Mouse (Mus musculus) midbrain, postnatal 0 days (tissue): Measurements from ENCODE around the gene Itga9. TPM values are rescaled to one million over a fixed set of nuclear protein-coding genes. Genes with fewer than 3 reads are reported as not detected.

Experiments used
- ATAC-seq: fragments of 200-750 bp; cut with Nextera tagmentation; 2 replicates; pipeline ENCODE4 v1.8.0; 2017; ENCODE audit warnings: moderate number of reproducible peaks, mild to moderate bottlenecking, moderate TSS enrichment, moderate library complexity; ENCODE audit not compliant: low FRiP score
- DNase-seq: peaks from one replicate; pipeline ENCODE4 v3.0.0-alpha.2; 2015; ENCODE audit warnings: low spot score
- H3K27ac ChIP-seq: fragments of 300-500 bp; sonication (generic); 2 replicates; pipeline ENCODE4 v1.5.1; 2014; ENCODE audit warnings: low read depth, mild to moderate bottlenecking, low read length, mixed read lengths
- H3K27me3 ChIP-seq: fragments of 300-500 bp; sonication (generic); 2 replicates; pipeline ENCODE4 v1.6.1; 2014; ENCODE audit warnings: low read length, control low read depth, mixed read lengths; ENCODE audit not compliant: insufficient read depth
- H3K36me3 ChIP-seq: fragments of 300-500 bp; sonication (generic); 2 replicates; pipeline ENCODE4 v1.6.1; 2014; ENCODE audit warnings: low read length, control low read depth, mixed read lengths; ENCODE audit not compliant: insufficient read depth
- H3K4me1 ChIP-seq: fragments of 300-500 bp; sonication (generic); 2 replicates; pipeline ENCODE4 v1.6.1; 2014; ENCODE audit warnings: mild to moderate bottlenecking, control low read depth, antibody characterized with exemption, low read length, mixed read lengths; ENCODE audit not compliant: insufficient read depth
- H3K4me2 ChIP-seq: fragments of 300-500 bp; sonication (generic); 2 replicates; pipeline ENCODE4 v1.6.1; 2014; ENCODE audit warnings: low read depth, mild to moderate bottlenecking, low read length, mixed read lengths; ENCODE audit not compliant: poor library complexity, severe bottlenecking
- H3K4me3 ChIP-seq: fragments of 300-500 bp; sonication (generic); 2 replicates; pipeline ENCODE4 v1.5.1; 2014; ENCODE audit warnings: low read depth, mild to moderate bottlenecking, low read length, moderate library complexity
- H3K9ac ChIP-seq: fragments of 300-500 bp; sonication (generic); replicated peaks from 2 replicates; pipeline ENCODE4 v1.6.1; 2014; ENCODE audit warnings: mild to moderate bottlenecking, low read length, moderate library complexity, mixed read lengths; ENCODE audit not compliant: poor library complexity, severe bottlenecking
- H3K9me3 ChIP-seq: fragments of 300-500 bp; sonication (generic); 2 replicates; pipeline ENCODE4 v1.6.1; 2016; ENCODE audit warnings: low read length, control low read depth
- CTCF ChIP-seq: IDR thresholded peaks from 2 replicates; pipeline ENCODE4 v1.5.1; 2016; ENCODE audit warnings: antibody characterized with exemption, mild to moderate bottlenecking
- WGBS: fragments of 180-500 bp; shearing (Covaris S2); extraction: QIAGEN DNeasy Blood & Tissue Kit; methylation state at CpG from one replicate; pipeline ENCODE4 v1.1.7; 2014; 5-methylcytosine and 5-hydroxymethylcytosine counted together
- polyA plus RNA-seq: library from polyadenylated mRNA; unstranded; fragments of >200 nt; fragmentation: Nextera tagmentation; extraction: Ambion mirVana; gene quantifications from 2 replicates; pipeline ENCODE4 v1.2.1, GENCODE M21; 2015
- total RNA-seq: library from RNA; depleted of rRNA; stranded (reverse); fragments of >200 nt; gene quantifications from 2 replicates; pipeline ENCODE4 v1.2.3, GENCODE M21; 2014

Itga9 gene
- total and polyA plus RNA-seq, 2 experiments from 2014 or later, result 1.1 to 8.2 TPM

DNA sequence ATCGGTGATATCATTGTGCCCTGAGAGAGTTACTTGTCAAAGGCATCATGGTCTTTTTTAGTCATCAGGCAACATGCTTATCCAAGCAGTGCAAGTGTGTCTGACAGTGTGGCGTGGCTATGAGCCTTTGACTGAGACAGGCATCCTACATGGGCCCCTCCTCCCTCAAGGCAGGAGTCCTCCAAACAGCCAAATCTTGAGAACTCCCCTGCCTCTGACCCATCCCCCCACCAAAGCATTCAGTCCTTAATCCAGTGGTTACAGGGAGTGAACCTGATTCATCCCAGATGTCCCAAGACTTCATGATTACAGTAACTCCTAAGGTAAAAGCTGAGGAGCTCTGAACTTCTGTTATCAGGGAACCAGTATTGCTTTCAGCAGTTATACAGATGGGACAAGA is 188.2 kb downstream of the Itga9 start:
- Histone ChIP-seq H3K9ac (no peak overlapping the region), H3K27me3 (no peaks in the 10 kb centered on the region), H3K4me2 (no peak overlapping the region), H3K36me3 (no peaks in the 10 kb centered on the region), H3K4me1 (peaks cover 7% of the 10 kb centered on the region; the same call in 1 of the 2 replicates), H3K9me3 (no peaks in the 10 kb centered on the region), H3K27ac (no peak overlapping the region), H3K4me3 (no peak overlapping the region)
- no peak for DNase-seq
- ATAC-seq, result no peak
- TF ChIP-seq CTCF, result no peak
- 53% methylated on average over 2 of the region's 2 CpGs for WGBS

DNA sequence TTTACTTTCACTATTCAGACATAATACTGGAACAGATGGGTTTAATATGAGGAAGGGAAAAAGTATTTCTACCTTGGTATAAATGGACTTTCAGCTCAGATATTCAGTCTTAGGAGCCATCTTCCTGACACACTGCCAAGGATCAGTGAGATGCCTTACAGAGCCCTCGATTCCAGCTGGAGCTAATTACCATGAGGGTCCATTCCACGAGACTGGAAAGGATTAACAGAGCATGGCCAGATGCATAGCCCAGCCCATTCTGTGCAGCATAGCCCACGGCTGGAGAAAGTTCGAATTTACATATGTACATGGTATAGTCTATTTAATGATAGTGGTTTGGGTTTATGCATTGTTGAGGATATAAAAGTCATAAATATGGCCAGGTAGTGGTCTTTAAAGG is 188.8 kb downstream of the Itga9 start:
- Histone ChIP-seq H3K4me3 (no peak overlapping the region), H3K27me3 (no peaks in the 10 kb centered on the region), H3K27ac (no peak overlapping the region), H3K4me1 (peaks cover 7% of the 10 kb centered on the region; the same call in 1 of the 2 replicates), H3K36me3 (no peaks in the 10 kb centered on the region), H3K4me2 (no peak overlapping the region), H3K9ac (no peak overlapping the region), H3K9me3 (no peaks in the 10 kb centered on the region)
- TF ChIP-seq CTCF, result no peak
- DNase-seq (no peak), ATAC-seq (no peak)
- WGBS, result 30% methylated on average over 4 of the region's 4 CpGs

DNA sequence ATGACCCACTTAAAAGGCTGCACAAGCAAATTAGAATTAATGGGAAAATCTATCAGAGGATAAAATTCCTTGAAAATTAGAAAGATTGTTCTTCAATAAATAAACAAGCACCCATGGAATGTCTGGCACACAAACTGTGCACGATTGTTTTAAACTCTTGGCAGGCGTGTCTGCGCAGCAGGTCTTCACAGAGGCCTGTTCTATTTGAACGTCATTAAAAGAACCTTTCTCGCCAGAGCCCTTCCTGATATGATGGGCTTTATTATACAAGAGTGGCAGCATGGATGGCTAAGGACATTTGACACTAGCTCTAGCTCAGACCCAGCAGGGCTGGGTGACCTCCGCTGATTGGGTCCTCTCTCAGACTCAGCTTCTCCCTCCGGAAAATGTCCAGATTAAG is 192.6 kb downstream of the Itga9 start:
- H3K36me3 ChIP-seq, result no peaks in the 10 kb centered on the region
- 54% methylated on average over 7 of the region's 7 CpGs for WGBS
- H3K4me2 ChIP-seq, result no peak overlapping the region
- TF ChIP-seq CTCF, result no peak
- no peaks in the 10 kb centered on the region for H3K9me3 ChIP-seq
- ATAC-seq, result no peak
- no peaks in the 10 kb centered on the region for H3K27me3 ChIP-seq
- H3K4me3 ChIP-seq, result no peak overlapping the region
- no peak for DNase-seq
- no peaks in the 10 kb centered on the region for H3K4me1 ChIP-seq
- no peak overlapping the region for H3K27ac ChIP-seq
- H3K9ac ChIP-seq, result no peak overlapping the region

DNA sequence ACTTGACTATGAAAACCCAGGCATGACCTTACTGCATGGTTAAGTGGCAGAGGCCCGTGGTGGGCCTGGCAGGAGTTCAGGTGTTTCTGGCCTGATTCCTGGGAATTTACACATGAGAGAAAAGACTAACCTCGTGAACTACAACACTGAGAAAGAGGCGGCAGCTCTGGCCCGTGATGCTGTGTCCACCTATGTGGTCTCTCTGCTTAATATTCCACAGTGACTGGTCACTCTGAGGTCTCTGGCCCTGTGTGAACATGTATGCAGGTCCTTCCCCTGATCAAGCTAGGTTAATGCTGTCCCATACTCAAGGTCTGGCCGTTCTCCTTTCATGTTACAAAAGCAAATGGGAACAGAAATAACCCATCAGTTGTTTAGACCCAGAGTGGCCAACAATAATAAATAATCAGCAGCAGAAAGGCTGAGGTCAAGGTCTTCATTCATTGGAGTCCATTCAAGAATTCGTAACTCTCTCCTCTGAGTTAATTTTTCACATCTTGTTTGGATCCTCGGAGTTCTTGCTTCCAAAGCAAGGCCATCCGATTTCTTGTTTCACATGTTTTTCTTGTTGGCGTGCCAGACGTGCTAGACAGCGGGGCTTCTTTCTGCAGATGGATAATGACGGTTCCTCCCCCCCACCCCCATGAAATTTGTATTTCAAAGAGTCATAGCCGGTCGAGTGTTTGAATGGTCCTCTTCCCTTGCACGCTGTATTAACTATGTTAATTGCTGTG is 194.9 kb downstream of the Itga9 start:
- no peak for ATAC-seq
- TF ChIP-seq CTCF, result no peak
- no peak overlapping the region for H3K9ac ChIP-seq
- H3K4me3 ChIP-seq, result no peak overlapping the region
- peak; percentile 44 for DNase-seq
- H3K27me3 ChIP-seq, result no peaks in the 10 kb centered on the region
- no peak overlapping the region for H3K4me2 ChIP-seq
- no peaks in the 10 kb centered on the region for H3K4me1 ChIP-seq
- 50% methylated on average over 15 of the region's 15 CpGs for WGBS
- H3K27ac ChIP-seq, result no peak overlapping the region
- no peaks in the 10 kb centered on the region for H3K36me3 ChIP-seq
- H3K9me3 ChIP-seq, result no peaks in the 10 kb centered on the region

DNA sequence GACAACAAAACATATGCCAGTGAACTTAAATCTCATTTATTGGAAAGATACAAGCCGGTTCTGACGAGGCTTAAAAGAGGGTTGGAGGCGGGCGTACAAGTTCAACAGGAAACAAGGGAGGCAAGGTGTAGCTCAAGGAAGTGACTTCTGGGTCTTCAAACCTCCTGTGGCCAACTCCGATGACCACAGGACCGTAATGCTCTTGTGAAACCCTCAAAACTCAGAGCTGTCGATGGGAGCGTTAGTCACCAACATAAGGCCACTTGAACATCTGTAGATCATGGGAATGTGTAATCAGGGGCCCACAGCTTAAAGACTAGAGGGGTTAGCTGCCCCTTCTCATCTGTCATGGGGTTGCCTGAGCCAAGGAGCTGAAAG is 195.4 kb downstream of the Itga9 start:
- H3K4me3 ChIP-seq, result no peak overlapping the region
- WGBS, result 60% methylated on average over 8 of the region's 8 CpGs
- no peak overlapping the region for H3K27ac ChIP-seq
- H3K9ac ChIP-seq, result no peak overlapping the region
- no peaks in the 10 kb centered on the region for H3K27me3 ChIP-seq
- no peak overlapping the region for H3K4me2 ChIP-seq
- ATAC-seq, result no peak
- no peaks in the 10 kb centered on the region for H3K36me3 ChIP-seq
- no peak for TF ChIP-seq CTCF
- no peaks in the 10 kb centered on the region for H3K4me1 ChIP-seq
- DNase-seq, result no peak
- H3K9me3 ChIP-seq, result no peaks in the 10 kb centered on the region

DNA sequence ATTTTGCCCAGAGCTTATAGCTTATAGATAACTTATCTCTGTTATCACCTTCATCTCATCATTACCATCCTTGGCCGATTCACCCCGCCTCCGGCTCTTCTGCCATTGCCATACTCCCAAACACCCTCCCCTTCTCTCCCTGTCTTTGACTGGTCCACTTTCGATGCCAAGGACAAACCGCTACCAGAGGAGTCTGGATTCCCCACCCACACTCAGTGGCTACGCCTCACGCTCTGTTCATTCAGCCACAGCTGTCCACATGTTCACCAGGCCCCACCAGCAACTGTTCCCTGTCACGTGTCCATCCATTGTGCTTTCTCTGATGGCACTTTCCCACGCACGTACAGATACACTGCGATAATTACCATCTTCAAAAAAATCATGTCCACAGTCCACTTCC is 195.9 kb downstream of the Itga9 start:
- H3K9me3 ChIP-seq, result no peaks in the 10 kb centered on the region
- 97% methylated on average over 11 of the region's 11 CpGs for WGBS
- DNase-seq, result no peak
- H3K4me2 ChIP-seq, result no peak overlapping the region
- TF ChIP-seq CTCF, result no peak
- no peak for ATAC-seq
- H3K27me3 ChIP-seq, result no peaks in the 10 kb centered on the region
- no peak overlapping the region for H3K9ac ChIP-seq
- no peaks in the 10 kb centered on the region for H3K36me3 ChIP-seq
- no peak overlapping the region for H3K4me3 ChIP-seq
- H3K4me1 ChIP-seq, result no peaks in the 10 kb centered on the region
- no peak overlapping the region for H3K27ac ChIP-seq
